ENCODE assay signal across 8 mouse cellular contexts in genomic region chr11:24078706-24079316, GRCm38 (mm10). TPM values are rescaled to one million over a fixed set of nuclear protein-coding genes. Genes with fewer than 3 reads are reported as not detected.
DNase-seq lines count a peak whose midpoint lies in the region; ATAC-seq lines count a peak whose summit lies in the region.

No protein-coding gene starts in this region.

- DNase-seq in kidney, adult 18-20 months, result peak; percentile 38
- no peak for DNase-seq in kidney, adult 11 months
- peak; percentile 80 for DNase-seq in adrenal gland, adult 2 months
- peak; percentile 11 for DNase-seq in kidney, adult 9 months
- DNase-seq in lung, postnatal 25 days (ENCODE audit: low spot score), result peak; percentile 14
- DNase-seq in spleen, postnatal 10 days (ENCODE audit: low spot score in 2 of 2), result peak; percentile 73 to 74
- no peak for DNase-seq in layer of hippocampus, adult 9-11 months

- H3K27me3 ChIP-seq in forebrain, embryonic 16.5 days (replicated peaks; ENCODE audit: control insufficient read depth, insufficient read depth, low read length), result no peaks in the 10 kb centered on the region

- H3K4me2 ChIP-seq in forebrain, embryonic 16.5 days (ENCODE audit: low read length), result peak overlapping the region; percentile 63

- peak overlapping the region; percentile 93 for H3K9ac ChIP-seq in forebrain, embryonic 16.5 days (replicated peaks; ENCODE audit: low read depth, low read length)

- no peaks in the 10 kb centered on the region for H3K36me3 ChIP-seq in forebrain, embryonic 16.5 days (ENCODE audit: control insufficient read depth, insufficient read depth)

- no peak for ATAC-seq in forebrain, embryonic 16.5 days

- peak overlapping the region; percentile 99 for H3K27ac ChIP-seq in forebrain, embryonic 16.5 days (ENCODE audit: low read length)

- peak overlapping the region; percentile 70 for H3K4me3 ChIP-seq in forebrain, embryonic 16.5 days (replicated peaks; ENCODE audit: low read length)

- H3K4me1 ChIP-seq in forebrain, embryonic 16.5 days (replicated peaks; ENCODE audit: control insufficient read depth, insufficient read depth, low read length), result peaks cover 15% of the 10 kb centered on the region

- 0% methylated on average over 38 of the region's 38 CpGs for WGBS in forebrain, embryonic 16.5 days

- no peaks in the 10 kb centered on the region for H3K9me3 ChIP-seq in forebrain, embryonic 16.5 days (ENCODE audit: control insufficient read depth, low read length)

RNA-seq across cellular contexts. Expression of gene Bcl11a, which starts 1.0 kb away (rescaled TPM):
- total RNA-seq in adrenal gland, adult 2 months (2021), result 1 to 10 TPM; 4.3 to 5.9 TPM
- polyA plus RNA-seq in adrenal gland, adult 2 months (2012; rRNA removed), result 0.80 and 0.81 TPM in 2 replicates
- 236 and 244 TPM in 2 replicates for polyA plus RNA-seq in forebrain, embryonic 16.5 days (2015; fragmentation: Nextera tagmentation; extraction: Ambion mirVana)

RNA-seq across cellular contexts. Expression of gene A830031A19Rik, which starts 4.0 kb away (rescaled TPM):
- total RNA-seq in adrenal gland, adult 2 months (2021), result not detected
- polyA plus RNA-seq in adrenal gland, adult 2 months (2012; rRNA removed), result not detected in 2 replicates
- polyA plus RNA-seq in forebrain, embryonic 16.5 days (2015; fragmentation: Nextera tagmentation; extraction: Ambion mirVana), result not detected in 2 replicates

Comparison
In these comparisons a context has a peak if more than half of its experiments do, and no peak if none do; other contexts are left out.
1. DNase-seq: peak in kidney, adult 18-20 months (single experiment), adrenal gland, adult 2 months (single experiment), kidney, adult 9 months (single experiment), lung, postnatal 25 days (single experiment) and spleen, postnatal 10 days (2 of 2); none in kidney, adult 11 months (single experiment) and layer of hippocampus, adult 9-11 months (single experiment).
2. RNA of gene Bcl11a, which starts 1.0 kb away (polyA plus RNA-seq): 236 to 244 TPM in forebrain, embryonic 16.5 days; 0.80 to 0.81 TPM in adrenal gland, adult 2 months; every median in the first group is over 100 times any median in the second.